Mouse (Mus musculus): ENCODE measurements at regions not wholly inside any gene's neighbourhood (a gene's known extent, or its start where the extent isn't known, plus 50 kb on each side); places are given as distances from the start of the nearest gene placed in this dataset.

DNA sequence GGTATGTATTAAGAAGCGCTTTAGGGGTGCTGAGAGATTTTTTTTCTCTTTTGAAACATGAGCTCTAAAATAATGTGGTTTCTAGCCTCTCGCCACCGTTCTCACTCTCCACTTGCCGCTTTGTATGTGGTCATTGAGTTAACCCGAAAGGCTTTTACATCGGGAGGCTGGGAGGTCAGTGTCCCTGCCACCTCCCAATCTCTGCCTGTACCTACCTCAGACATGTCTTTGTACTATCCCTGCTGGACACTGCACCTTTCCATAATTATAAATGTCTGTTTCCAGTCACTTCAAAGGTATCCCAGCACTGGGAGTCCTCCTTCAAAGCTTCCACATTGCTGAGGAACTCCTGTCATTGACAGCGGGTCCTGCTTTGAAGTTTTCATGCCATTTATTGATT is 347.6 kb upstream of the Tbc1d2b start:
- no peaks in the 10 kb centered on the region for H3K27me3 ChIP-seq (replicated peaks)
- no peak overlapping the region for H3K4me2 ChIP-seq (ENCODE audit: insufficient read depth, low read depth, poor library complexity, severe bottlenecking)
- no peak for TF ChIP-seq RAD21 (IDR thresholded peaks at IDR 0.05; ENCODE audit: low read depth, low read length)
- TF ChIP-seq ZKSCAN1 (IDR thresholded peaks at IDR 0.05; ENCODE audit: borderline replicate concordance, low read depth, low read length) = no peak
- TF ChIP-seq EP300 (IDR thresholded peaks at IDR 0.05; ENCODE audit: low read length) = no peak
- TF ChIP-seq USF2 (conservative IDR thresholded peaks at IDR 0.05; ENCODE audit: low read depth, low read length) = no peak
- TF ChIP-seq ETS1 (conservative IDR thresholded peaks at IDR 0.05; ENCODE audit: low read depth, low read length) = no peak
- no peak for TF ChIP-seq POLR2AphosphoS2 (IDR thresholded peaks at IDR 0.05; ENCODE audit: low read depth, low read length)
- no peak for TF ChIP-seq MAFK (IDR thresholded peaks at IDR 0.05; ENCODE audit: insufficient replicate concordance, low read length)
- TF ChIP-seq CHD2 (IDR thresholded peaks at IDR 0.05; ENCODE audit: low read length) = no peak
- TF ChIP-seq TCF12 (IDR thresholded peaks at IDR 0.05; ENCODE audit: low read depth, low read length) = no peak
- H3K9me3 ChIP-seq (replicated peaks; ENCODE audit: low read length) = no peaks in the 10 kb centered on the region
- no peak overlapping the region for H3K9ac ChIP-seq (ENCODE audit: insufficient read depth, low read depth)
- H3K4me3 ChIP-seq (replicated peaks in 1 of 3; ENCODE audit: low read depth in 2 of 3, low read length in 2 of 3, poor library complexity in 1 of 3) = no peak overlapping the region
- no peaks in the 10 kb centered on the region for H3K36me3 ChIP-seq (replicated peaks in 1 of 2; ENCODE audit: control insufficient read depth in 1 of 2, insufficient read depth in 1 of 2, low read length in 1 of 2)
- in situ Hi-C loops (cut with MboI; ENCODE audit: low pct_ligation_motif_present, low pct_unique_long_range_greater_than_20kb, low sequenced_read_pairs) = no loop called here
- DNase-seq (ENCODE audit: extremely low read depth) = no peak
- no peaks in the 10 kb centered on the region for H3K79me2 ChIP-seq (replicated peaks; ENCODE audit: control insufficient read depth, extremely low read depth, insufficient read depth, poor library complexity, severe bottlenecking)
- no peak overlapping the region for H3K27ac ChIP-seq (ENCODE audit: insufficient read depth, low read depth)
- no peaks in the 10 kb centered on the region for H3K4me1 ChIP-seq (ENCODE audit: control insufficient read depth in 1 of 2, insufficient read depth in 2 of 2)
- dilution Hi-C loops (cut with MboI; ENCODE audit: extremely low pct_ligation_motif_present, extremely low pct_unique_long_range_greater_than_20kb, low sequenced_read_pairs) = no loop called here

DNA sequence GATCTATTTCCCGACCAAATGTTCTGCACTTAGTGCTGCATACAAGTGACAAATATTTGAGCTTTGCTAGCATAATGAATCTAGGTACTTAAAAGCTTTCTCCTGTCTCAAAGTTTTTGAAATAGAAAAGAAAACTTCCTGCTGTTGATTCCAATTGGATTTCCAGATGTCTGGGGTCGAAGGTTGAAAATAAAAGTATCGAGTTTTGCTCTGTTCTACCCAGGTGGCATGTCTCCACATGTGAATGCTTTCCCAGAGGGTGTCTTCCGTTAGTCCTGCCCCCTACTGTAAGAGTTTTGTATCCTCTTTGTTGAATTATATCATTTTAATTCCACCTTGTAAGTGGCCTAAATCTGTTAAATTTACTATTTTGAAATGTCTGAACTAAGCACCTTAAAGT is 327.3 kb upstream of the Tbc1d2b start:
- H3K27ac ChIP-seq (ENCODE audit: insufficient read depth, low read depth) = no peak overlapping the region
- no peak overlapping the region for H3K4me3 ChIP-seq (replicated peaks in 1 of 3; ENCODE audit: low read depth in 2 of 3, low read length in 2 of 3, poor library complexity in 1 of 3)
- no peaks in the 10 kb centered on the region for H3K27me3 ChIP-seq (replicated peaks)
- no peaks in the 10 kb centered on the region for H3K36me3 ChIP-seq (replicated peaks in 1 of 2; ENCODE audit: control insufficient read depth in 1 of 2, insufficient read depth in 1 of 2, low read length in 1 of 2)
- H3K4me2 ChIP-seq (ENCODE audit: insufficient read depth, low read depth, poor library complexity, severe bottlenecking) = no peak overlapping the region
- no peak for DNase-seq (ENCODE audit: extremely low read depth)
- H3K79me2 ChIP-seq (replicated peaks; ENCODE audit: control insufficient read depth, extremely low read depth, insufficient read depth, poor library complexity, severe bottlenecking) = no peaks in the 10 kb centered on the region
- TF ChIP-seq MEF2A (IDR thresholded peaks at IDR 0.05; ENCODE audit: borderline replicate concordance, low read depth, low read length) (no peak), ZMIZ1 (IDR thresholded peaks at IDR 0.05; ENCODE audit: low read depth, low read length) (no peak), KAT2A (IDR thresholded peaks at IDR 0.05; ENCODE audit: insufficient replicate concordance, low read length) (no peak), USF1 (IDR thresholded peaks at IDR 0.05; ENCODE audit: low read depth, low read length) (no peak), MAFK (IDR thresholded peaks at IDR 0.05; ENCODE audit: insufficient replicate concordance, low read length) (no peak), JUND (conservative IDR thresholded peaks at IDR 0.05; ENCODE audit: low read depth, low read length) (no peak), TBP (conservative IDR thresholded peaks at IDR 0.05; ENCODE audit: low read depth, low read length) (no peak)
- no peak overlapping the region for H3K9ac ChIP-seq (ENCODE audit: insufficient read depth, low read depth)
- H3K9me3 ChIP-seq (replicated peaks; ENCODE audit: low read length) = no peaks in the 10 kb centered on the region
- in situ Hi-C loops (cut with MboI; ENCODE audit: low pct_ligation_motif_present, low pct_unique_long_range_greater_than_20kb, low sequenced_read_pairs) = no loop called here
- H3K4me1 ChIP-seq (ENCODE audit: control insufficient read depth in 1 of 2, insufficient read depth in 2 of 2) = no peaks in the 10 kb centered on the region
- dilution Hi-C loops (cut with MboI; ENCODE audit: extremely low pct_ligation_motif_present, extremely low pct_unique_long_range_greater_than_20kb, low sequenced_read_pairs) = no loop called here

- Histone ChIP-seq H3K79me2 (replicated peaks; ENCODE audit: control insufficient read depth, extremely low read depth, insufficient read depth, poor library complexity, severe bottlenecking) (no peaks in the 10 kb centered on the region), H3K27me3 (replicated peaks) (no peaks in the 10 kb centered on the region), H3K4me3 (replicated peaks in 1 of 3; ENCODE audit: low read depth in 2 of 3, low read length in 2 of 3, poor library complexity in 1 of 3) (no peak overlapping the region), H3K4me1 (ENCODE audit: control insufficient read depth in 1 of 2, insufficient read depth in 2 of 2) (no peaks in the 10 kb centered on the region), H3K27ac (ENCODE audit: insufficient read depth, low read depth) (no peak overlapping the region), H3K9ac (ENCODE audit: insufficient read depth, low read depth) (no peak overlapping the region), H3K36me3 (replicated peaks in 1 of 2; ENCODE audit: control insufficient read depth in 1 of 2, insufficient read depth in 1 of 2, low read length in 1 of 2) (no peaks in the 10 kb centered on the region), H3K9me3 (replicated peaks; ENCODE audit: low read length) (no peaks in the 10 kb centered on the region), H3K4me2 (ENCODE audit: insufficient read depth, low read depth, poor library complexity, severe bottlenecking) (no peak overlapping the region)
- dilution Hi-C loops (cut with MboI; ENCODE audit: extremely low pct_ligation_motif_present, extremely low pct_unique_long_range_greater_than_20kb, low sequenced_read_pairs) (no loop called here), in situ Hi-C loops (cut with MboI; ENCODE audit: low pct_ligation_motif_present, low pct_unique_long_range_greater_than_20kb, low sequenced_read_pairs) (no loop called here)
- TF ChIP-seq NELFE (IDR thresholded peaks at IDR 0.05; ENCODE audit: low read depth, low read length) (no peak), IRF4 (IDR thresholded peaks at IDR 0.05; ENCODE audit: low read depth, low read length) (no peak), MEF2A (IDR thresholded peaks at IDR 0.05; ENCODE audit: borderline replicate concordance, low read depth, low read length) (no peak), RAD21 (IDR thresholded peaks at IDR 0.05; ENCODE audit: low read depth, low read length) (no peak), TCF12 (IDR thresholded peaks at IDR 0.05; ENCODE audit: low read depth, low read length) (no peak), ELF1 (IDR thresholded peaks at IDR 0.05; ENCODE audit: low read depth, low read length) (no peak), MAX (IDR thresholded peaks at IDR 0.05; ENCODE audit: low read length) (no peak), MAFK (IDR thresholded peaks at IDR 0.05; ENCODE audit: insufficient replicate concordance, low read length) (no peak), MXI1 (IDR thresholded peaks at IDR 0.05; ENCODE audit: low read depth, low read length) (no peak), ETS1 (conservative IDR thresholded peaks at IDR 0.05; ENCODE audit: low read depth, low read length) (no peak)
- no peak for DNase-seq (ENCODE audit: extremely low read depth)
Measured at GRCm38 (mm10) chr9:90556742-90557141, 286.1 kb upstream of the Tbc1d2b start.
